Mouse (Mus musculus) large intestine, adult 2 months (tissue): Measurements from ENCODE around the gene Mrm1. TPM values are rescaled to one million over a fixed set of nuclear protein-coding genes. Genes with fewer than 3 reads are reported as not detected.
"Not testable (repeated sequence)": the region's sequence is repeated elsewhere in the genome, so short reads cannot be mapped to it uniquely, and the experiment has no call there.

Experiments
- DNase-seq: peaks from one replicate; pipeline ENCODE4 v3.0.0-alpha.2; 2012; ENCODE audit warnings: low read depth, low spot score
- WGBS: fragments of 180-500 bp; shearing (Covaris S2); methylation state at CpG from one replicate; pipeline ENCODE4 v1.1.7; 2018; 5-methylcytosine and 5-hydroxymethylcytosine counted together
- polyA plus RNA-seq: library from polyadenylated mRNA; depleted of rRNA; stranded (reverse); fragments of >200 nt; gene quantifications from 2 replicates; pipeline ENCODE4 v1.2.3, GENCODE M21; 2012; rRNA removed

The Mrm1 gene
- polyA plus RNA-seq: 16.2 and 22.0 TPM in 2 replicates

- under 1% methylated on average over 55 of the region's 55 CpGs for WGBS
- no peak for DNase-seq
Observed at GRCm38 (mm10) chr11:84818961-84819692, at the start of gene Mrm1. Gene Mrm1 (minus strand): TSS chr11:84819515.

GRCm38 (mm10) chr11:84868786-84869259, 49.5 kb upstream of the Mrm1 start:
- DNase-seq: no peak
- WGBS: 3% methylated on average over 7 of the region's 7 CpGs

- WGBS: 33% methylated on average over 2 of the region's 2 CpGs
- DNase-seq: no peak
Observed at GRCm38 (mm10) chr11:84867586-84867985, 48.3 kb upstream of the Mrm1 start.

GRCm38 (mm10) chr11:84865268-84865667, 46.0 kb upstream of the Mrm1 start:
- WGBS: 30% methylated on average over 2 of the region's 2 CpGs
- no peak for DNase-seq

GRCm38 (mm10) chr11:84855285-84855684, 36.0 kb upstream of the Mrm1 start:
- no peak for DNase-seq
- WGBS: 95% methylated on average over 6 of the region's 6 CpGs

GRCm38 (mm10) chr11:84847475-84848090, 28.3 kb upstream of the Mrm1 start:
- no peak for DNase-seq
- 85% methylated on average over 7 of the region's 7 CpGs for WGBS

GRCm38 (mm10) chr11:84846741-84847474, 27.6 kb upstream of the Mrm1 start:
- WGBS: 96% methylated on average over 15 of the region's 15 CpGs
- DNase-seq: no peak

- 82% methylated on average over 2 of the region's 2 CpGs for WGBS
- DNase-seq: no peak
Observed at GRCm38 (mm10) chr11:84839330-84839729, 20.0 kb upstream of the Mrm1 start.

- DNase-seq: not testable (repeated sequence)
- 38% methylated on average over 11 of the region's 11 CpGs for WGBS
Observed at GRCm38 (mm10) chr11:84829495-84829894, 10.2 kb upstream of the Mrm1 start.

GRCm38 (mm10) chr11:84828516-84829399, 9.4 kb upstream of the Mrm1 start, which contains the start of gene Dhrs11:
Gene Dhrs11 (minus strand): TSS chr11:84828994.
- under 1% methylated on average over 62 of the region's 62 CpGs for WGBS

GRCm38 (mm10) chr11:84827901-84828503, 8.7 kb upstream of the Mrm1 start:
- WGBS: 34% methylated on average over 3 of the region's 3 CpGs
- DNase-seq: no peak

More at GRCm38 (mm10) chr11:84828516-84829399, 9.4 kb upstream of the Mrm1 start, which contains the start of gene Dhrs11:
- DNase-seq: no peak

GRCm38 (mm10) chr11:84827492-84827891, 8.2 kb upstream of the Mrm1 start:
- DNase-seq: no peak

GRCm38 (mm10) chr11:84826185-84826584, 6.9 kb upstream of the Mrm1 start:
- WGBS: 14% methylated on average over 3 of the region's 3 CpGs

GRCm38 (mm10) chr11:84825261-84825807, 6.0 kb upstream of the Mrm1 start:
- 79% methylated on average over 10 of the region's 10 CpGs for WGBS
- DNase-seq: no peak

More at GRCm38 (mm10) chr11:84826185-84826584, 6.9 kb upstream of the Mrm1 start:
- no peak for DNase-seq

GRCm38 (mm10) chr11:84823484-84823897, 4.2 kb upstream of the Mrm1 start:
- no peak for DNase-seq
- 26% methylated on average over 10 of the region's 10 CpGs for WGBS

GRCm38 (mm10) chr11:84822487-84822886, 3.2 kb upstream of the Mrm1 start:
- DNase-seq: no peak
- 86% methylated on average over 5 of the region's 5 CpGs for WGBS

GRCm38 (mm10) chr11:84821131-84821770, 1.9 kb upstream of the Mrm1 start:
- 91% methylated on average over 9 of the region's 9 CpGs for WGBS
- DNase-seq: no peak
